Mouse (Mus musculus) lung, adult 18-20 months (tissue): ENCODE data around the gene Gm6205.
"Not testable (repeated sequence)": the region's sequence is repeated elsewhere in the genome, so short reads cannot be mapped to it uniquely, and the experiment has no call there.

Source experiments
- DNase-seq, 2 experiments: peaks; one replicate each; pipeline ENCODE4 v3.0.0; 2022; ENCODE audit warnings: mixed read lengths in 2 of 2

Gene Gm6205

DNA sequence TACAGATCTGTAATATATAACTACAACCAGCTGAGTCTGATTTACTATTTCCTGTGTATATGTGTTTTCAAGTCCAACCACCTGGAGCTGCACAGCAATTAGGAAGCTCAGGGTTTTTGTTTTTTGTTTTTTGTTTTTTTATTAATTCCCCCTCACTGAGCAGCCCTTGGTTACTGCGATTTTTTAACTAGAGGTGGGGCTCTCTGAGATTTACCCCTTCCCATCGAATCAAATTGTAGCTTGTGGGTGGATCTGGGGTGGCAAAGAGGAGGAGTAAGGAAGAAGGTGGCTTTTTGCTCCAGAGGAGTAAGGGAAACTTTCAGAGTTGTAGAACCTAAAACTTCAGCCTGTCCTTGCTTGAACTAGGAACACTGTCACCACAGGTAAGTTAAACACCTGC lies at the start of gene Gm6205:
TSS of gene Gm6205 (plus strand) at position 301 of the 400 bp plus-strand sequence.
- DNase-seq = not testable (repeated sequence)

DNA sequence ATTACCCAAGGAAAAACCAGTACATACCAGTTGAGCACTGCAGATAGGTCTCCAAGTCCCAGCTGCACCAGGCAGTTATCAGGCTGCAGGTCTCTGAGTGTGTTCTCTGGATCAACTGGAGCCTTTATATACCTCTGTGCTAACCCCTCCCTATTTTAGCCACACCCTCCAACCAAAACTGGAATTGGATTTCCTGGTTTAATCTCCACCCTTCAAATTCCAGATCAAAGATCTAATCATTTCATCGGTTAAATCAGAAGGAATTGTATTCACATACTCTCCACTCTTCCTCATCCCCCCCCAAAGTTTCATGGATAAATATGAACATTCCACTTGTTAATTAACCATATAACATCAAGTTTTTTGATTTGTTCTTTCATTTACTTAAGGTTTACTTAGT lies 31.9 kb upstream of the Gm6205 start, which contains the start of gene Gm3147:
TSS of gene Gm3147 (minus strand) at position 101 of the 400 bp plus-strand sequence.
- DNase-seq = not testable (repeated sequence)

DNA sequence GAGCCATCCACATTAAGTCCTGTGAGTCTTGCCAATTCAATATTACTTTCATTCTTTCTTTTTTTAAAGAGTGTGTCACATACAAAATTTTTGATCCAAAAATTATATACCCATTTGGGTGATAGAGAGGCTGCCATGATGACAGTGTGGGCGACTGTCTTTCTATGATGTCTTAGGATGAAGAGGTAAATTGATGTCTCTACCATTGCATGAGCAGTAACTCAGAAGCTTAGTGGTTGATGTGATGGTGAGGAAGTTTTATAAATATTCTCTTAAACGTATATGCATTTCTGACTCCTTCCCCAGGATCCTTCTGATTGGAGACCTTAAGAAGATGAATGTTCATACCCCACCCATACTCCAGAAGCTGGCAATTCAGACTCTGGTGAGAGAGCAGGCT lies 24.5 kb upstream of the Gm6205 start, which contains the start of gene Gm6509:
TSS of gene Gm6509 (plus strand) at position 301 of the 400 bp plus-strand sequence.
- DNase-seq = not testable (repeated sequence)
